Comparison of ENCODE assay signal across 9 mouse cellular contexts in genomic region chr10:19356720-19357641, GRCm38 (mm10). TPM values are rescaled to one million over a fixed set of nuclear protein-coding genes. Genes with fewer than 3 reads are reported as not detected.
DNase-seq lines count a peak whose midpoint lies in the region; ATAC-seq and TF ChIP-seq lines count a peak whose summit lies in the region.
"Had no signal": no experiment of that assay in that cellular context is flagged by ENCODE, and none has a peak within 500 bp of the region (broad histone marks: within the 10 kb centered on the region; RNA-seq: fewer than 3 reads in every experiment).

No protein-coding gene starts in this region.

- H3K36me3 ChIP-seq in lung, embryonic 14.5 days (ENCODE audit: insufficient read depth), result no peaks in the 10 kb centered on the region
- H3K36me3 ChIP-seq in embryonic facial prominence, embryonic 14.5 days (ENCODE audit: control insufficient read depth, insufficient read depth, low read length), result no peaks in the 10 kb centered on the region
- no peaks in the 10 kb centered on the region for H3K36me3 ChIP-seq in hindbrain, postnatal 0 days (ENCODE audit: insufficient read depth, low read length)
- H3K36me3 ChIP-seq in neural tube, embryonic 15.5 days, result no peaks in the 10 kb centered on the region

- no peaks in the 10 kb centered on the region for H3K9me3 ChIP-seq in lung, embryonic 14.5 days (ENCODE audit: low read depth, low read length)
- H3K9me3 ChIP-seq in embryonic facial prominence, embryonic 14.5 days (ENCODE audit: control insufficient read depth, low read length), result no peaks in the 10 kb centered on the region
- no peaks in the 10 kb centered on the region for H3K9me3 ChIP-seq in hindbrain, postnatal 0 days (ENCODE audit: low read length)
- H3K9me3 ChIP-seq in neural tube, embryonic 15.5 days (replicated peaks), result no peaks in the 10 kb centered on the region

- 0 out of 2 replicates have a peak overlapping the region, but pooled peaks have one; percentile 14 for H3K4me2 ChIP-seq in lung, embryonic 14.5 days
- peak overlapping the region; percentile 24 for H3K4me2 ChIP-seq in embryonic facial prominence, embryonic 14.5 days (ENCODE audit: low read depth, low read length)
- peak overlapping the region; percentile 52 for H3K4me2 ChIP-seq in hindbrain, postnatal 0 days (ENCODE audit: low read depth, low read length)
- peak overlapping the region; percentile 46 for H3K4me2 ChIP-seq in neural tube, embryonic 15.5 days

- no peak overlapping the region for H3K27ac ChIP-seq in lung, embryonic 14.5 days (ENCODE audit: low read depth)
- H3K27ac ChIP-seq in embryonic facial prominence, embryonic 14.5 days (replicated peaks; ENCODE audit: low read depth, low read length), result no peak overlapping the region
- H3K27ac ChIP-seq in hindbrain, postnatal 0 days, result no peak overlapping the region
- no peak overlapping the region for H3K27ac ChIP-seq in neural tube, embryonic 15.5 days (replicated peaks)
- H3K27ac ChIP-seq: liver, embryonic 14.5 days had no signal

- DNase-seq in lung, embryonic 14.5 days, result no peak
- DNase-seq in lung, adult 2 months, result no peak
- DNase-seq in embryonic facial prominence, embryonic 14.5 days (ENCODE audit: low spot score), result no peak
- DNase-seq in hindbrain, postnatal 0 days (ENCODE audit: low spot score), result no peak
- DNase-seq in adrenal gland, adult 2 months, result no peak
- no peak for DNase-seq in layer of hippocampus, adult 9-10 months (ENCODE audit: low spot score)

- H3K4me3 ChIP-seq in lung, embryonic 14.5 days (ENCODE audit: low read depth, low read length), result no peak overlapping the region
- no peak overlapping the region for H3K4me3 ChIP-seq in lung, adult 2 months (replicated peaks; ENCODE audit: extremely low read depth, low read depth, low read length)
- peak overlapping the region; percentile 18 for H3K4me3 ChIP-seq in embryonic facial prominence, embryonic 14.5 days (ENCODE audit: low read depth, low read length)
- H3K4me3 ChIP-seq in hindbrain, postnatal 0 days (ENCODE audit: low read length), result peak overlapping the region; percentile 21
- peak overlapping the region; percentile 24 for H3K4me3 ChIP-seq in neural tube, embryonic 15.5 days (replicated peaks)

- no peak for TF ChIP-seq POLR2A in lung, adult 2 months (IDR thresholded peaks at IDR 0.05; ENCODE audit: borderline replicate concordance, extremely low read depth, low read depth, low read length)

- no peak overlapping the region for H3K9ac ChIP-seq in lung, embryonic 14.5 days
- H3K9ac ChIP-seq in embryonic facial prominence, embryonic 14.5 days (ENCODE audit: low read depth, low read length), result no peak overlapping the region
- H3K9ac ChIP-seq in hindbrain, postnatal 0 days (replicated peaks; ENCODE audit: low read length), result no peak overlapping the region
- no peak overlapping the region for H3K9ac ChIP-seq in neural tube, embryonic 15.5 days (replicated peaks)
- H3K9ac ChIP-seq: liver, embryonic 14.5 days had no signal

- H3K27me3 ChIP-seq in lung, embryonic 14.5 days (ENCODE audit: insufficient read depth, low read length), result peaks cover 99% of the 10 kb centered on the region
- H3K27me3 ChIP-seq in embryonic facial prominence, embryonic 14.5 days (replicated peaks; ENCODE audit: control insufficient read depth, insufficient read depth, low read length), result peaks cover 96% of the 10 kb centered on the region
- peaks cover 90% of the 10 kb centered on the region for H3K27me3 ChIP-seq in hindbrain, postnatal 0 days (ENCODE audit: insufficient read depth, low read length)
- peaks cover 96% of the 10 kb centered on the region for H3K27me3 ChIP-seq in neural tube, embryonic 15.5 days (replicated peaks)

- H3K4me1 ChIP-seq in lung, embryonic 14.5 days (ENCODE audit: insufficient read depth), result no peaks in the 10 kb centered on the region
- H3K4me1 ChIP-seq in lung, adult 2 months (ENCODE audit: control insufficient read depth, insufficient read depth, low read length), result no peaks in the 10 kb centered on the region
- H3K4me1 ChIP-seq in embryonic facial prominence, embryonic 14.5 days (ENCODE audit: control insufficient read depth, insufficient read depth, low read length), result peaks cover 6% of the 10 kb centered on the region
- H3K4me1 ChIP-seq in hindbrain, postnatal 0 days (ENCODE audit: insufficient read depth, low read length), result 0 out of 2 replicates have a peak, but pooled peaks cover 4% of the 10 kb centered on the region
- H3K4me1 ChIP-seq in neural tube, embryonic 15.5 days, result peaks cover 13% of the 10 kb centered on the region

- no peak for TF ChIP-seq CTCF in lung, embryonic 14.5 days (IDR thresholded peaks at IDR 0.05; ENCODE audit: low read depth)
- no peak for TF ChIP-seq CTCF in lung, adult 2 months (IDR thresholded peaks at IDR 0.05; ENCODE audit: insufficient read depth, low read length)
- TF ChIP-seq CTCF in hindbrain, postnatal 0 days (IDR thresholded peaks at IDR 0.05; ENCODE audit: low read depth), result no peak

- 1% methylated on average over 63 of the region's 63 CpGs for WGBS in lung, embryonic 14.5 days
- 3% methylated on average over 63 of the region's 63 CpGs for WGBS in lung, adult 2 months
- 2% methylated on average over 55 of the region's 63 CpGs for WGBS in embryonic facial prominence, embryonic 14.5 days
- 1% methylated on average over 61 of the region's 63 CpGs for WGBS in hindbrain, postnatal 0 days
- under 1% methylated on average over 63 of the region's 63 CpGs for WGBS in neural tube, embryonic 15.5 days

- ATAC-seq in lung, embryonic 14.5 days (ENCODE audit: insufficient read depth), result 0 out of 2 replicates have a peak, but pooled peaks have one; percentile 28
- 0 out of 2 replicates have a peak, but pooled peaks have one; percentile 23 for ATAC-seq in embryonic facial prominence, embryonic 14.5 days (ENCODE audit: low read depth)
- ATAC-seq in hindbrain, postnatal 0 days, result peak; percentile 59
- peak; percentile 45 for ATAC-seq in neural tube, embryonic 15.5 days (ENCODE audit: low FRiP score)

RNA-seq across cellular contexts. Expression of gene Olig3, which starts 0.6 kb away (rescaled TPM):
- polyA plus RNA-seq in lung, embryonic 14.5 days (2014; fragmentation: Nextera tagmentation; extraction: Ambion mirVana), result not detected in 2 replicates
- polyA plus RNA-seq in lung, adult 2 months (2012; rRNA removed), result 0.32 and 0.49 TPM in 2 replicates
- polyA plus RNA-seq in embryonic facial prominence, embryonic 14.5 days (2014; fragmentation: Nextera tagmentation; extraction: Ambion mirVana), result 0.13 TPM in 1 of 2 replicates, not detected in the other
- total RNA-seq in hindbrain, postnatal 0 days (2014; rRNA removed), result 1.3 TPM in 1 of 2 replicates, not detected in the other
- polyA plus RNA-seq in hindbrain, postnatal 0 days (2015; fragmentation: Nextera tagmentation; extraction: Ambion mirVana), result 1.8 and 1.9 TPM in 2 replicates
- 14.9 and 17.3 TPM in 2 replicates for polyA plus RNA-seq in neural tube, embryonic 15.5 days (2015; fragmentation: Nextera tagmentation; extraction: Ambion mirVana)
- not detected for total RNA-seq in adrenal gland, adult 2 months (2021)
- polyA plus RNA-seq in adrenal gland, adult 2 months (2012; rRNA removed), result not detected in 2 replicates
- polyA plus RNA-seq: liver, embryonic 14.5 days; stomach, embryonic 14.5 days had no signal

Comparison
In these comparisons a context has a peak if more than half of its experiments do, and no peak if none do; other contexts are left out.
1. H3K4me3 ChIP-seq: peak in embryonic facial prominence, embryonic 14.5 days (single experiment), hindbrain, postnatal 0 days (single experiment) and neural tube, embryonic 15.5 days (single experiment); none in lung, embryonic 14.5 days (single experiment) and lung, adult 2 months (single experiment).
2. Peak in every context shown above with its lines, with median percentiles within 50 percentile points of each other: ATAC-seq and H3K4me2 ChIP-seq.